Mouse (Mus musculus) kidney, embryonic 14.5 days (tissue): ENCODE data around the gene Cmtm5. TPM values are rescaled to one million over a fixed set of nuclear protein-coding genes. Genes with fewer than 3 reads are reported as not detected.
"Not testable (repeated sequence)": the region's sequence is repeated elsewhere in the genome, so short reads cannot be mapped to it uniquely, and the experiment has no call there.

Experiments used
- ATAC-seq: fragments of 200-750 bp; cut with Nextera tagmentation; 2 replicates; pipeline ENCODE4 v1.8.0; 2017; ENCODE audit warnings: moderate number of reproducible peaks, mild to moderate bottlenecking, moderate TSS enrichment, moderate library complexity; ENCODE audit not compliant: low FRiP score, low TSS enrichment
- H3K27ac ChIP-seq: fragments of 300-500 bp; sonication (generic); 2 replicates; pipeline ENCODE4 v1.5.1; 2014; ENCODE audit warnings: low read depth, mild to moderate bottlenecking, low read length, moderate library complexity, mixed read lengths
- H3K27me3 ChIP-seq: fragments of 300-500 bp; sonication (generic); 2 replicates; pipeline ENCODE4 v1.6.1; 2014; ENCODE audit warnings: mild to moderate bottlenecking, low read length; ENCODE audit not compliant: control insufficient read depth, insufficient read depth
- H3K36me3 ChIP-seq: fragments of 300-500 bp; sonication (generic); 2 replicates; pipeline ENCODE4 v1.6.1; 2014; ENCODE audit warnings: low read length, mixed read lengths; ENCODE audit not compliant: control insufficient read depth, insufficient read depth
- H3K4me1 ChIP-seq: fragments of 300-500 bp; sonication (generic); 2 replicates; pipeline ENCODE4 v1.6.1; 2014; ENCODE audit warnings: low read length, mixed read lengths; ENCODE audit not compliant: control insufficient read depth, insufficient read depth
- H3K4me2 ChIP-seq: fragments of 300-500 bp; sonication (generic); replicated peaks from 2 replicates; pipeline ENCODE4 v1.6.1; 2014; ENCODE audit warnings: low read depth, mild to moderate bottlenecking, low read length
- H3K4me3 ChIP-seq: fragments of 300-500 bp; sonication (generic); 2 replicates; pipeline ENCODE4 v1.5.1; 2014; ENCODE audit warnings: mild to moderate bottlenecking, low read length
- H3K9ac ChIP-seq: fragments of 300-500 bp; sonication (generic); 2 replicates; pipeline ENCODE4 v1.6.1; 2014; ENCODE audit warnings: low read depth, mild to moderate bottlenecking, low read length, moderate library complexity
- H3K9me3 ChIP-seq: fragments of 300-500 bp; sonication (generic); 2 replicates; pipeline ENCODE4 v1.6.1; 2016; ENCODE audit warnings: low read length; ENCODE audit not compliant: control insufficient read depth
- whole genome bisulfite sequencing: fragments of 180-500 bp; shearing (Covaris S2); extraction: QIAGEN DNeasy Blood & Tissue Kit; methylation state at CpG from one replicate; pipeline ENCODE4 v1.1.7; 2014; 5-methylcytosine and 5-hydroxymethylcytosine counted together
- polyA plus RNA-seq: library from polyadenylated mRNA; unstranded; fragments of >200 nt; fragmentation: Nextera tagmentation; extraction: Ambion mirVana; gene quantifications from 2 replicates; pipeline ENCODE4 v1.2.1, GENCODE M21; 2014

The Cmtm5 gene
- polyA plus RNA-seq, 1 experiment from 2014 or later = 0.89 TPM

- no peaks in the 10 kb centered on the region for H3K4me1 ChIP-seq
- no peak overlapping the region for H3K4me3 ChIP-seq
- WGBS = 71% methylated on average over 5 of the region's 5 CpGs
- no peak for ATAC-seq
- H3K27ac ChIP-seq = no peak overlapping the region
- H3K27me3 ChIP-seq = no peaks in the 10 kb centered on the region
- no peaks in the 10 kb centered on the region for H3K9me3 ChIP-seq
- no peak overlapping the region for H3K9ac ChIP-seq
- H3K4me2 ChIP-seq = no peak overlapping the region
- H3K36me3 ChIP-seq = no peaks in the 10 kb centered on the region
Measured at GRCm38 (mm10) chr14:54961487-54961886, 25.4 kb downstream of the Cmtm5 start.

GRCm38 (mm10) chr14:54962714-54963113 lies 26.7 kb downstream of the Cmtm5 start:
- H3K27me3 ChIP-seq = no peaks in the 10 kb centered on the region
- no peak overlapping the region for H3K4me2 ChIP-seq
- no peak for ATAC-seq
- no peak overlapping the region for H3K27ac ChIP-seq
- WGBS = 86% methylated on average over 7 of the region's 7 CpGs
- H3K4me1 ChIP-seq = no peaks in the 10 kb centered on the region
- H3K4me3 ChIP-seq = no peak overlapping the region
- H3K9ac ChIP-seq = no peak overlapping the region
- no peaks in the 10 kb centered on the region for H3K9me3 ChIP-seq
- no peaks in the 10 kb centered on the region for H3K36me3 ChIP-seq

DNA sequence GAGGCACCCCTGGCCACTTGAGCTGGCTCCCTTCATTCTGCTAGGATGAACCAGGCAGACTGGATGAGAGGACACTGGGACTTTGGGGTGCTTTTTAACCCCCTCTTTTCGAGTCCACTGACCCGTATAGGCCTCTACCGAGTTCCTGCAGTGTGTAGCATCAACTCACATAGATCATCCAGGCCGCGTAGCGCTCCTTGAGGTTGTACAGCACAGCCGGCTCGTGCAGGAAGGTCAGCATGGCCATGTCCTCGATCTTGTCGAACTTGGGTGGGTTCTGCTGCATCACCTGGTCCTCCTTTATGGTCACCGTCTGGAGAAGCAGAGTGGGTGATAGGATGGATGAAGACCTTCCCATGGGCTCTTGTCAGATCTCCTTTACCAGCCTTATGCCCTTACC lies 27.7 kb downstream of the Cmtm5 start:
- H3K27ac ChIP-seq = no peak overlapping the region
- no peaks in the 10 kb centered on the region for H3K4me1 ChIP-seq
- no peaks in the 10 kb centered on the region for H3K27me3 ChIP-seq
- H3K36me3 ChIP-seq = no peaks in the 10 kb centered on the region
- no peak overlapping the region for H3K9ac ChIP-seq
- no peak for ATAC-seq
- no peaks in the 10 kb centered on the region for H3K9me3 ChIP-seq
- 89% methylated on average over 11 of the region's 11 CpGs for WGBS
- H3K4me3 ChIP-seq = no peak overlapping the region
- H3K4me2 ChIP-seq = no peak overlapping the region

- H3K4me1 ChIP-seq = no peaks in the 10 kb centered on the region
- H3K4me2 ChIP-seq = no peak overlapping the region
- H3K27ac ChIP-seq = no peak overlapping the region
- no peaks in the 10 kb centered on the region for H3K9me3 ChIP-seq
- H3K9ac ChIP-seq = no peak overlapping the region
- no peaks in the 10 kb centered on the region for H3K27me3 ChIP-seq
- ATAC-seq = no peak
- 81% methylated on average over 15 of the region's 15 CpGs for WGBS
- no peak overlapping the region for H3K4me3 ChIP-seq
- H3K36me3 ChIP-seq = no peaks in the 10 kb centered on the region
Measured at GRCm38 (mm10) chr14:54965044-54965443, 29.0 kb downstream of the Cmtm5 start.

- Histone ChIP-seq H3K4me1 (no peaks in the 10 kb centered on the region), H3K36me3 (no peaks in the 10 kb centered on the region), H3K27ac (no peak overlapping the region), H3K4me2 (no peak overlapping the region), H3K9ac (no peak overlapping the region), H3K27me3 (no peaks in the 10 kb centered on the region), H3K9me3 (no peaks in the 10 kb centered on the region), H3K4me3 (no peak overlapping the region)
- no peak for ATAC-seq
- 68% methylated on average over 6 of the region's 6 CpGs for WGBS
Measured at GRCm38 (mm10) chr14:54965631-54966030, 29.6 kb downstream of the Cmtm5 start.

DNA sequence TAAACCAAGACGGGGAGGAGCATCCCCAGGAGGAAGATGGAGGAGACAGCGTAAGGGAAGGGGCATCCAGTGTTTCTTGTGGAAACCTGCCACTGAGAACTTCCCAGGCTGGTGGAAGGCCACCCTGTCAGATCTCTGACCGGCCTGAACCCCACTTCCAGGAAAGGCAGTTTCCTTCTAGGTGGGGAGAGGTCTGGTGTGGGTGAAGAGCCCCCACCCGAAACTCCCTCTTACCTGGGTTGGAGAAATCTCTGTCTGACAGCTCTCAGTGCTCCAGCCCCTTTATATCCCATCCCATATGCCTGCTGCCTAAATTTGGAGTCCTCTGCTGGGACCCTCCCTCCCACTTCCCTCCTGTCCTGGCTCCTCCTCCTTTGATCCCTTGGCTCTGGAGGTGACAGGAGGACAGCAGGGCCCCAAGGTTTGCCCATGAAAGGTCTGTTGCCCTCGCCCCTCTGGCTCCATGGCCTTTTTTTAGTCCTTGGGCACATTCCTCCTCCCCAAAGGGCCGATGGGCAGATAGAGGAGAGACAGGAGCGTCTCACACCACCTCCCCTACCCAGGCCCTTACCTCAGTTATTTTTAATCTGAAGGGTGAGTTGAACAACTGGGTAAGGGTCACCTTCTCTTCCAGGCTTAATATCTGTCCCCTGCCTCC lies 30.4 kb downstream of the Cmtm5 start, which contains the start of gene Myh6:
Gene Myh6, minus strand, starts transcription at position 608 of the 658 bp plus-strand sequence.
- Histone ChIP-seq H3K4me2 (no peak within 1 kb of the TSS), H3K27ac (no peak within 1 kb of the TSS), H3K27me3 (no peaks in the 10 kb centered on the region), H3K36me3 (no peaks in the 10 kb centered on the region), H3K4me1 (no peaks in the 10 kb centered on the region), H3K9me3 (no peaks in the 10 kb centered on the region), H3K9ac (no peak within 1 kb of the TSS), H3K4me3 (no peak within 1 kb of the TSS)
- WGBS = 67% methylated on average over 7 of the region's 7 CpGs
- no peak for ATAC-seq

DNA sequence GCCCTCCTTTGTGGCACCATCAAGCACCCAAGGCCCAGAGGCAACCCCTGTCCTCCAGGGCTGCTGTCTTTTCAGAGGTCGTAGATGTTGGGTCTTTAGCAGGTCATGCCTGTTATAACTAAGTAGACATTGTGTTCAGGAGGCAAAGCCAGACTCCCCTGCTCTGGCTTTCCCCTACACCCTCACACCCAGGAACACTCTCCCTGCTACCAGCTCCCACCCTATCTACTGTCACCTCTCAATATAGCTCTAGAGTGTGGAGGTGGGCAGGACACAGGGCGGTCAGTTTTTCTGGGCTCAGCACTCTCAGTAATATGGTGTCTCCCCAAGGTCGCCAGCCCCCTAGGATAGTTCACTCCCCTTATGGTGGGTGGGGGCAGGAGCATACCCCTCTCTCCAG lies 31.8 kb downstream of the Cmtm5 start:
- no peaks in the 10 kb centered on the region for H3K27me3 ChIP-seq
- WGBS = 86% methylated on average over 3 of the region's 3 CpGs
- H3K9me3 ChIP-seq = no peaks in the 10 kb centered on the region
- H3K9ac ChIP-seq = no peak overlapping the region
- no peaks in the 10 kb centered on the region for H3K4me1 ChIP-seq
- no peak overlapping the region for H3K4me2 ChIP-seq
- H3K36me3 ChIP-seq = no peaks in the 10 kb centered on the region
- H3K27ac ChIP-seq = no peak overlapping the region
- no peak for ATAC-seq
- no peak overlapping the region for H3K4me3 ChIP-seq

- H3K27me3 ChIP-seq = no peaks in the 10 kb centered on the region
- no peaks in the 10 kb centered on the region for H3K9me3 ChIP-seq
- ATAC-seq = no peak
- no peak overlapping the region for H3K4me3 ChIP-seq
- H3K4me2 ChIP-seq = no peak overlapping the region
- no peaks in the 10 kb centered on the region for H3K4me1 ChIP-seq
- H3K36me3 ChIP-seq = no peaks in the 10 kb centered on the region
- no peak overlapping the region for H3K27ac ChIP-seq
- H3K9ac ChIP-seq = no peak overlapping the region
Measured at GRCm38 (mm10) chr14:54968344-54968743, 32.3 kb downstream of the Cmtm5 start.

DNA sequence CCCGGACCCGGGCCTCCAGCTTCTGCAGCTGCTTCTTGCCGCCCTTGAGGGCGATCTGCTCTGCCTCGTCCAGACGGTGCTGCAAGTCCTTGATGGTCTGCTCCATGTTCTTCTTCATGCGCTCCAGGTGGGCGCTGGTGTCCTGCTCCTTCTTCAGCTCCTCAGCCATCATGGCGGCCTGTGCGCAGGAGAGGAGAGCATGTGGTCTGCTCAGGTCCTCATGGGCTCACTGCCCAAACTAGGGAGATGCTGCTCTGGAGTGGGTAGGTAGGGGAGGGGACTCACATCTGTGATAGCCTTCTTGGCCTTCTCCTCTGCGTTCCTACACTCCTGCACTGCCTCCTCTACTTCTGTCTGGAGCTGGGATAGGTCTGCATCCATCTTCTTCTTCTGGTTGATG lies 36.7 kb downstream of the Cmtm5 start:
- H3K4me2 ChIP-seq, ATAC-seq, H3K4me3 ChIP-seq, H3K9me3 ChIP-seq, H3K4me1 ChIP-seq, H3K9ac ChIP-seq, H3K27me3 ChIP-seq, H3K36me3 ChIP-seq, H3K27ac ChIP-seq: not testable (repeated sequence)
- WGBS = 90% methylated on average over 7 of the region's 11 CpGs
